Mouse (Mus musculus): ENCODE results near the gene Ube2m. TPM values are rescaled to one million over a fixed set of nuclear protein-coding genes. Genes with fewer than 3 reads are reported as not detected.

Gene Ube2m
- total RNA-seq, 2 experiments from 2014 or later = 198 to 213 TPM

- intact Hi-C loops (cut with DNase I) = no loop called here
- DNase-seq = no peak
These were observed 32.1 kb downstream of the Ube2m start for GRCm38 (mm10) chr7:13006011-13006410.

GRCm38 (mm10) chr7:13003380-13003779 is 34.7 kb downstream of the Ube2m start:
- DNase-seq = no peak
- intact Hi-C loops (cut with DNase I) = no loop called here

GRCm38 (mm10) chr7:13001584-13001983 is 36.5 kb downstream of the Ube2m start:
- intact Hi-C loops (cut with DNase I) = no loop called here
- no peak for DNase-seq

DNA sequence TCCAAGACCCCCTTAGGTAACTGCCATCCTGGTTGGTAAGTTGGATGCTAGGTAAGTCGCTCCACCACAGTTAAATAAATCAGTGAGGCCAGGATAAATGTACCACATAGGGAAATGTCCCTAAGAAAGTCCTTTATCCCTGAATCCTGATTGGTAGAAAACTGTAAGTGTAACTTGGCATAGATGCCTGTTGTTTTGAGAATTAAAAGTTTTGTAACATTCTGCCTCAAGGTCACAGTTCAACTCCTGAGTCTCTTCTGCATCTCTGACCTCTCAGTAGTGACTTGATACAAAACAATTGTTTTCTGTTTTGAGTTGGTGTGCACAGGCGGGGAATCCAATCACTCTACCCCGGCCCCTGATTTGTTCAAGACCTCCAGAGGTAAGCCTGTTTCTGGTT is 39.2 kb downstream of the Ube2m start, which contains the start of gene Trim28:
Gene Trim28, plus strand, starts transcription at position 264 of the 400 bp plus-strand sequence.
- DNase-seq = no peak
- intact Hi-C loops (cut with DNase I) = no loop called here

DNA sequence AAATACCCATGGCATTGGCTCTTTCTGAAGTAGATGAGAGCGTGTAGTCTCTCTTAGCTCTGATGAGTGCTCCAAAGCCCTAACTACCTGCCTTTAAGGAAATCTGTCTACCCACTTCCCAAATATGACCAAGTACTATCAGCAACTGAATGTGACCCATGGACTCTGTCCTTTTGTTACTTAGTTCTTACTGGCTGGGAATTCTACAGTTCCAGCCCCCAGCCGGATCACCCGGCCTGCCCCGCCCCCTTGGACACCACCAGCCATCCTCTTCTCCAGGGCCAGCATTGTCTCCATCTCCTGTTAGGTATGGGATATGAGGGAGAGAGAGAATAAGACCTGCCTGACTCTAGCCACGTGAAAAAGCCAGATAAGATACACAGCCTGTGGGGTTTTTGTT is 40.0 kb downstream of the Ube2m start, which contains the start of gene Slc27a5:
Gene Slc27a5, minus strand, starts transcription at position 140 of the 400 bp plus-strand sequence.
- intact Hi-C loops (cut with DNase I) = no loop called here
- no peak for DNase-seq

GRCm38 (mm10) chr7:12997230-12997629 is 40.8 kb downstream of the Ube2m start:
- no peak for DNase-seq
- intact Hi-C loops (cut with DNase I) = no loop called here

DNA sequence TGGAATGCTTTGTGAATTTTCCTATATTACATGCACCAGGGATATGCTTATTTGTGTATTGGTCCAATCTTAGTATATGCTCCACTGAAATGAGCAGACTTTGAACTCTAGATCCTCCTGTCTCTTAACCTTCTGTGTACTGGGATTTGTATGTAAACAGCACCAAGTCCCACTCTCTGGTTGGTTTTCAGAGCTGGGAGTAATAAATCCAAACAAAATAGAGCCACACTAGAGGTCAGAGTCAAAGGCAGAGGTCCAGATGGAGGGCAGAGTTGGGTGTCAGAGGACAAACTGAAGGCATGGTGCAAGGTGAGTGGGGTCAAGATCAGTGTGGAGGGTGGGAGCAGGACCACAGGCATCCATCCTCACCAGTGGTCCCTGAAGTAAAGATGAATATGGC is 42.2 kb downstream of the Ube2m start:
- DNase-seq = no peak
- intact Hi-C loops (cut with DNase I) = no loop called here

DNA sequence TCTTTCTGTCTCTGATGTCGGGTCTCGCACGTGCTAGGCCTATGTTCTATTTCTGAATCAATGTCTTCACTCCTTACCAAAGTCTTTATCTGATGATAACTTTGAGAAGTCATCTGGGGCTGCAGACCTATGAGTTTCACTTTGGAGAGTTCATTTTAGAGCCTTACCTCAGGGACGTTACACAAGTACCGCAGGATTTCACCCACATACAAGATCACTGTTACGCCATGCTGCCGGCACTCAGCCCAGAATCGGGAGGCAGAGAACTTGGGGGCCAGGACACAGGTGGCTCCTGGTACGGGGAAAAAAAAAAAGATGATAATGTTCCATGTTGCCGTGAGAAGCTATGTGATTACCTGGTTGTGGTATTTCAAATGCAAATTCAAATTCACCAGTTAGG is 44.9 kb downstream of the Ube2m start:
- DNase-seq = no peak
- intact Hi-C loops (cut with DNase I) = no loop called here

- intact Hi-C loops (cut with DNase I) = no loop called here
- no peak for DNase-seq
These were observed 45.9 kb downstream of the Ube2m start for GRCm38 (mm10) chr7:12992222-12992621.

- intact Hi-C loops (cut with DNase I) = no loop called here
These were observed 50.5 kb downstream of the Ube2m start for GRCm38 (mm10) chr7:12987409-12988189.

GRCm38 (mm10) chr7:12986906-12987305 is 51.2 kb downstream of the Ube2m start:
- intact Hi-C loops (cut with DNase I) = no loop called here
- DNase-seq = no peak

More at GRCm38 (mm10) chr7:12987409-12988189, 50.5 kb downstream of the Ube2m start:
- DNase-seq = no peak

GRCm38 (mm10) chr7:12985724-12986123 is 52.4 kb downstream of the Ube2m start:
- DNase-seq = no peak
- intact Hi-C loops (cut with DNase I) = no loop called here

Other genes with a start within 250 kb of the Ube2m start
- 10 to 100 TPM; 28.0 to 32.9 TPM for gene Zscan18, start 234.6 kb downstream of the Ube2m start, total RNA-seq (2021)
- gene Zfp329, start 219.4 kb downstream of the Ube2m start, total RNA-seq (2021) = 10 to 100 TPM; 25.9 to 26.3 TPM
- 10 to 100 TPM; 20.7 to 22.7 TPM for gene Zfp110, start 203.5 kb downstream of the Ube2m start, total RNA-seq (2021)
- 10 to 100 TPM in 1 of 2 experiments, 1 to 10 TPM in 1; 9.9 to 10.2 TPM for gene Zfp128, start 157.1 kb downstream of the Ube2m start, total RNA-seq (2021)
- gene Zscan22, start 140.5 kb downstream of the Ube2m start, total RNA-seq (2021) = 10 to 100 TPM; 13.1 to 13.7 TPM
- gene Rps5, start 116.0 kb downstream of the Ube2m start, total RNA-seq (2021) = 100 to 1,000 TPM; 784 to 787 TPM
- 1 to 10 TPM; 1.2 to 1.6 TPM for gene Rnf225, start 110.9 kb downstream of the Ube2m start, total RNA-seq (2021)
- 10 to 100 TPM; 17.5 to 17.8 TPM for gene Zfp324, start 72.4 kb downstream of the Ube2m start, total RNA-seq (2021)
- gene Zfp446, start 60.4 kb downstream of the Ube2m start, total RNA-seq (2021) = 1 to 10 TPM; 8.6 to 9.0 TPM
- under 1 TPM; 0.32 to 0.36 TPM for gene Slc27a5, start 40.1 kb downstream of the Ube2m start, total RNA-seq (2021)
- 100 to 1,000 TPM; 412 to 415 TPM for gene Trim28, start 39.2 kb downstream of the Ube2m start, total RNA-seq (2021)
- 10 to 100 TPM; 35.1 to 36.6 TPM for gene Zbtb45, start 28.2 kb downstream of the Ube2m start, total RNA-seq (2021)
- 100 to 1,000 TPM; 120 to 122 TPM for gene Chmp2a, start 3.5 kb downstream of the Ube2m start, total RNA-seq (2021)
- 10 to 100 TPM; 13.7 to 17.3 TPM for gene Mzf1, start 16.5 kb upstream of the Ube2m start, total RNA-seq (2021)
- gene Vmn1r85, start 56.9 kb upstream of the Ube2m start, total RNA-seq (2021) = under 1 TPM; 0.06 to 0.08 TPM
- not detected for gene Vmn1r86, start 81.6 kb upstream of the Ube2m start, total RNA-seq (2021)
- not detected for gene Vmn1r87, start 101.9 kb upstream of the Ube2m start, total RNA-seq (2021)
- under 1 TPM; 0.16 to 0.22 TPM for gene Vmn1r88, start 121.3 kb upstream of the Ube2m start, total RNA-seq (2021)
- not detected for gene Vmn1r89, start 174.7 kb upstream of the Ube2m start, total RNA-seq (2021)
- 10 to 100 TPM; 21.1 to 24.0 TPM for gene Lig1, start 239.0 kb upstream of the Ube2m start, total RNA-seq (2021)
- 10 to 100 TPM; 18.6 to 18.7 TPM for gene Zswim9, start 240.4 kb upstream of the Ube2m start, total RNA-seq (2021)

Data from left cerebral cortex, postnatal 4 days (tissue).